Mouse (Mus musculus): ENCODE measurements around the gene Gm21958.
A peak's percentile ranks its signal among the peaks of the same experiment; 100 is the strongest.

Gene Gm21958

GRCm38 (mm10) chr3:54714253-54714652, at the start of gene Gm21958:
TSS of gene Gm21958 (minus strand) at chr3:54714353.
- no peak for DNase-seq

- DNase-seq: no peak
Observed at GRCm38 (mm10) chr3:54761258-54761657, 47.1 kb upstream of the Gm21958 start.

GRCm38 (mm10) chr3:54760321-54761115, 46.4 kb upstream of the Gm21958 start:
- no peak for DNase-seq

GRCm38 (mm10) chr3:54759211-54759610, 45.1 kb upstream of the Gm21958 start:
- DNase-seq: no peak

- DNase-seq: no peak
Observed at GRCm38 (mm10) chr3:54757446-54757845, 43.3 kb upstream of the Gm21958 start.

GRCm38 (mm10) chr3:54756058-54756457, 41.9 kb upstream of the Gm21958 start:
- peak; percentile 16 for DNase-seq

- peak; percentile 72 for DNase-seq
Observed at GRCm38 (mm10) chr3:54755145-54756041, 41.2 kb upstream of the Gm21958 start, which contains the start of gene Smad9. TSS of gene Smad9 (plus strand) at chr3:54755582.

GRCm38 (mm10) chr3:54753411-54753810, 39.3 kb upstream of the Gm21958 start:
- no peak for DNase-seq

- DNase-seq: peak; percentile 21
Observed at GRCm38 (mm10) chr3:54745799-54746198, 31.6 kb upstream of the Gm21958 start.

GRCm38 (mm10) chr3:54741965-54742364, 27.8 kb upstream of the Gm21958 start:
- DNase-seq: no peak

GRCm38 (mm10) chr3:54737317-54737716, 23.2 kb upstream of the Gm21958 start:
- DNase-seq: no peak

- DNase-seq: peak; percentile 35
Observed at GRCm38 (mm10) chr3:54736101-54736927, 22.2 kb upstream of the Gm21958 start.

- DNase-seq: peak; percentile 95
Observed at GRCm38 (mm10) chr3:54735247-54736046, 21.3 kb upstream of the Gm21958 start, which contains the start of the genes Exosc8 and Alg5. TSS of gene Exosc8 (minus strand) at chr3:54735393. TSS of gene Alg5 (plus strand) at chr3:54735539.

- DNase-seq: peak; percentile 90
Observed at GRCm38 (mm10) chr3:54734411-54735246, 20.5 kb upstream of the Gm21958 start.

GRCm38 (mm10) chr3:54732371-54732770, 18.2 kb upstream of the Gm21958 start:
- DNase-seq: no peak

- no peak for DNase-seq
Observed at GRCm38 (mm10) chr3:54731626-54732150, 17.5 kb upstream of the Gm21958 start.

GRCm38 (mm10) chr3:54728100-54728499, 13.9 kb upstream of the Gm21958 start:
- no peak for DNase-seq

- no peak for DNase-seq
Observed at GRCm38 (mm10) chr3:54727588-54727987, 13.4 kb upstream of the Gm21958 start.

- DNase-seq: no peak
Observed at GRCm38 (mm10) chr3:54725344-54725743, 11.2 kb upstream of the Gm21958 start.

GRCm38 (mm10) chr3:54723741-54724500, 9.8 kb upstream of the Gm21958 start:
- no peak for DNase-seq
